Mouse (Mus musculus) layer of hippocampus, adult 9-10 months (tissue): ENCODE data around the gene Txndc2.
"Not testable (repeated sequence)": the region's sequence is repeated elsewhere in the genome, so short reads cannot be mapped to it uniquely, and the experiment has no call there.

Source experiments
- DNase-seq: peaks from one replicate; pipeline ENCODE4 v3.0.0; 2022; ENCODE audit warnings: low spot score

Txndc2 gene

DNA sequence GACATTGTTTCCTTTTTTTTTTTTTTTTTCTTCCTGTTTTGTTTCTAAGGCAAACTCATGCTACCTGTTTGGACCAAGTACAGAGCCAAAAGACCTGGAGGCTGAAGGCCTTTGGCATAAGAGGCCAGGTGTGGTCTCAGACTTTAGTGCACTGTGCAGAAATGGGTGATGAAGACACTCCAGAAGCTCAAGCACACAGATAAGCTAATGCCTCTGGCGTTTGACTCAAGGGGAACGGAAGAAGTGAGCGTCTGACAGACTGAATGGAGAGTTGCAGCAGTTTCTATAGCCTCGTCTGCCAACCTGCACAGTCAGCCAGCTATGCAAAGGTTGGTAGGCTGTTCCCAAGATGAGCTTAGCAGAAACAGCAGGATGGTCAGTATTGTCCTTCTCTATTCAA, 13.6 kb upstream of the Txndc2 start:
- no peak for DNase-seq

- no peak for DNase-seq
Observed at GRCm38 (mm10) chr17:65650598-65650997, 8.6 kb upstream of the Txndc2 start.

DNA sequence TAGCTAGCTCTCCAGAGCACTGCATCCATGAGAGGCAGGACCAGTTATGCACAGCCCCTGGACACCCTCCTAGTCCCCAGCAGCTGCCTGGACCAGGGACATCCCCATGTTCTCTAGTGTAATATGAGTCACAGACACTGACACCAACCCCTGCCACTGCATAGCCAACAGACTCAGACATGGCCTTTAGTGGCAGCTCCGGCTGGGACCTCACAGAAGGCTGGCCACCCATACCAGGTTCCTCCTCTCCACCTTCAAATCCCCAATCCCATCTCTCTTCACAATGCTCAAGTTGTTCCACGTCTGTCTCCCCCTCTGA, 7.2 kb upstream of the Txndc2 start:
- no peak for DNase-seq

DNA sequence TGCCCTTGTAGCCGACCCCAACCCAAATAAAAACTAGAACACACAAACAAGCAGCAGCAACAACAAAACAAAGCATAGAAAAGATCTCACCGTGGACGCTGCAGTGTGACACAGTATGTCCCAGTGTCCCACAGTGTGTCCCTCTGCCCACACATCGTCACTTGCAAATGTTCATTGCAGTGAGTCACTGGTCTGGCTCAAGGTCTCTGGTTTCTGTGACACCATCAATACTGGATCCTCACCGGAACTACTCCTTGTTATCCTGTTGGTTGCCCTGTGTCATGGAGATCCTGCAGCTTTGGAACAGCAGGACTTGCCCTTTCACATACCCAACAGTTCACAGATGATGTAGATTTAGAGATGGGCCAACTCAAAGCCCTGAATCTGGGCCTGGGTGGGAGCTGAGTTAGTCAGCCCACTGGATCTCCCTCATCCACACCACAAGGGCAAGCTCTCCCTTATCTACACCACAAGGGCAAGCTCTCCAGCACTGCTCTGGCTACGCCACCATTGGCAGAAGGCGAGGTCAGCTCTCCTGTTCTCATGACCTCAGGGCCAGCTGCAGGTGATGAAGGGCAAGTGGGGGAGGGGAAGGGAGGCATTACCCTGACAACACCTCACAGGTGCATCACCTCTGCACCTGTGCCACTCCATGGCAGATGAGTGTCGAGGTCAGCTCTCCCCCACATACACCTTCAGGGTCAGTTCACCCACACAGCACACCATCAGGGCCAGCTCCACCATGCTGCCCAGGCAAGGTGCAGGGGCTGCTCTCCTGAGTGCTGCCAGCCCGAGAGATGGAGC, 6.6 kb upstream of the Txndc2 start:
- no peak for DNase-seq

DNA sequence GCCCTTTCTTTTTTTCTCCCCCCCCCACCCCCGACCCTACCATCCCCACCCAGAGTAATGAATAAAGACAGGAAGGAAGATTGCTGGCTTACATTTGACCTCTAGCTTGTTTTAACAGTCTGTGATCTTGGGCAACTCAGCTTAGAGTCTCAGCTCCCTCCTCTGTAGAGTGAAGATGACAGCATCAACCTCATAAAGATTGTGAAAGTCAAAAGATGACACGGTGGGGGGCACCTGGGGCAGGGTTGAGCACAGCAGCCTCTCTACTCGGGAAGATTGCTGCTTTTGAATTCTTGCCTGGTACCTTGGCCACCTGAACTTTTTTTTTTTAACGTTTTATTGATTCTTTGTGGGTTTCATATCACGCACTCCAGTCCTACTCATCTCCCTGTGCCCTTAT, 6.0 kb upstream of the Txndc2 start:
- DNase-seq, result no peak

- no peak for DNase-seq
Observed at GRCm38 (mm10) chr17:65647226-65647625, 5.3 kb upstream of the Txndc2 start.

DNA sequence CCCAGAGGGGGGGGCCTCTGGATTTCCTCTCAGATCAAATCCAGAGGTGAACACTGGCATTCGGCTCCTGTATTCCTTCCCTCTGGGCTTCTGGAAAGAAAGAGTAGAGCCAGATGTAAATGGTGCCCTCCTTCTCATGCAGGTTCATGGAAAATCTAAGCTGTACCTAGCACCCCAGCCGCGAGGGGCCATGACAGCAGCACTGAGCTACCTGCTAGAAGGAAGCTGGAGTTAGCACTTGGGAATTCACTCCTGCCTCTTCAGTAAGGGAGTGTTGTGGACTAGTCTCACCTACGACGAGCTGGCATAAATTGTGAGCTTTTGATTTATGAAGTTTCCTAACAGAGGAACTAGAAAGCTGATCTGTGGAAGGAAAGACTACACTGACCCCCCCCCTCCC, 1.6 kb upstream of the Txndc2 start:
- no peak for DNase-seq

DNA sequence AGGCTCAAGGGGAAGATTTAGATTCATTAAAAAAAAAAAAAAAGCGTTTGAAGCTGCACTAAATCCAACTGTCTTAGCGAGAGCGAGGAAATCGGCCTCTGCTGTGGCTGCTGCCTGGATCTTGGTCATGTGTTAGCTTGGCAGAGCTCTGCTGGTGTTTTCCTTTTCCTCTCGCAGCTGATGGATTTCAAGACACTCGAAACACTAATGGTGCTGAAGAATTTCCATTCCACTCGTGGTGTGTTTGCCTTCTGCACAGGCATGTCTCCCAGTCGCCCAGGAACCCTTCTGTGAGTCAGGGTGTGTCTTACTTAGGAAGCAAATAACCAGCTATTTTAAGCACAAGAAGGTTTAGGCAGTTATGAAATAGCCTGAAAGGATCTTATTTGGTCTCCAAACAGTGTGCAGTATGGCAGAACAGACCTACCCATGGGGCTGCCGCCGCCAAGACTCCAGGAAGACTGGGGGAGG, 1.1 kb upstream of the Txndc2 start:
- DNase-seq, result peak; percentile 35

GRCm38 (mm10) chr17:65642578-65642991, 617 bp upstream of the Txndc2 start:
- DNase-seq, result no peak

- DNase-seq, result no peak
Observed at GRCm38 (mm10) chr17:65639144-65639543, 2.8 kb downstream of the Txndc2 start.

DNA sequence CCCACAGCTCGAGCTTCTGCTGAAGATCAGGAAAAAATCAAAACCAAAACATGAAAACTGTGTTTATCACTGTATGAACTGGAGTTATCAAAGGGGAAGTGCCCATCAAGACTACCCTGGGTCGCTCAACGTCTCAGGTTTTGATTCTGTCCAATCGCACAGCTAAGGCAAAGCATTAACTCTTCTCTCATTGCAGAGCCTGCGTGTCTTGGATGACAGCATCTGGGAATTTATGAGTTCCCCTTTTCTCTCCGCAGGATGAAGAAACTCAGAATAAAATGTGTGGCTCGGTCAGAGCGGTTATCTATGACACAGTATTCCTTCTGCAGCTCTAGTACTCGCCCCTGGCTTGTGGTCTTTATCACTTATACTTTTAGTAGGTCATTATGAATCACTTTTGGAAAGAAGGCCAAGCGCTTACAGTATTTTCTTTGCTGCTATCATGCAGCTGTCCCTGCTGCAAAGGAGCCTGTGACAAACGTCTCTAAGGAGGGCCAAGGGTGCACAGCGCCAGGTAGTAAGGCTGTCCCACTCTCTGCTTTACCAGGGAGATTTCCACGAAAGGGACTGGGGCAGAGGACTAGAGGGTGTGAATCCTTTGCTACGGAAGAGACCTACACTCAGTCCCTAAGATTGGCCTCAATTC, 6.1 kb downstream of the Txndc2 start:
- no peak for DNase-seq

- no peak for DNase-seq
Observed at GRCm38 (mm10) chr17:65629943-65630342, 12.0 kb downstream of the Txndc2 start.

- DNase-seq, result not testable (repeated sequence)
Observed at GRCm38 (mm10) chr17:65628823-65629532, 13.0 kb downstream of the Txndc2 start.

DNA sequence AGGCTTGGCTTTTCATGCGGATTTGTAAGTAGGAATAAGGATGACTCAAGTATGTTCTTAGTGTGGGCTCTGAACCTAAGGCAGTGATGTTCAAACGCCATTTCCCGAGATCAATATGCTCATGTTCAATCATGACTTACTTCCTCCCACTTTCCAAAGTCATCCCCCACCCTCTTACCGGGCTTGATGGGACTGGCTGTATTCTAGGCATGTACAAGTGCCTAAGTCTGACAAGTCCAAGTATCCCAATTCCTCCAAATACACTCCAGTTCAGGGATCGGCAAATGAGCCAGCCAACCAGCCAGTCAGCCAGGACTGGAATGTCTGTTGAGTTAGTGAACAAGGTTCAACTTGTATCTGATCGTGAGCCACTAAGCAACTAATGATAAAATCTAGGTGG, 15.7 kb downstream of the Txndc2 start:
- no peak for DNase-seq

DNA sequence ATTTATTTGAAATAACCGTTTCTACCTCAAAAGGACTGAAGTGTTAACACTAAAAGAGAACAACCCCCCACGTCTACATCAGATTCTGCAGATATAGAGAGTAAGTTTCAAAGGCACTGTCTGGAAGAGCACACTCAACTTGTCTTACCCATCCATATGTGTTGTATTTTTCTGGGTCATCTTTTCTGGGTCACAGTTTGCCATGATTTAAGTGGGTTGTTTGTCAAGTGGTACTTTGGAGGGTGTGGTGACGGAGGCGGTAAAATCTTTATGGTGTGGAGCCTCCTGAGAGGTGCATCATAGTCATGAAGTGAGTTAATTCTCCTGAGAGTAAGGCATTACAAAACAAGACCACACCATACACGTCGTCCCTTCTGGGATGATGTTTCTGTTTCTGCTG, 16.4 kb downstream of the Txndc2 start:
- no peak for DNase-seq

GRCm38 (mm10) chr17:65623130-65623529, 18.8 kb downstream of the Txndc2 start:
- no peak for DNase-seq

GRCm38 (mm10) chr17:65618431-65618830, 23.5 kb downstream of the Txndc2 start:
- DNase-seq, result no peak

GRCm38 (mm10) chr17:65615678-65616077, 26.3 kb downstream of the Txndc2 start:
- DNase-seq, result no peak

- DNase-seq, result no peak
Observed at GRCm38 (mm10) chr17:65614431-65614830, 27.5 kb downstream of the Txndc2 start.

DNA sequence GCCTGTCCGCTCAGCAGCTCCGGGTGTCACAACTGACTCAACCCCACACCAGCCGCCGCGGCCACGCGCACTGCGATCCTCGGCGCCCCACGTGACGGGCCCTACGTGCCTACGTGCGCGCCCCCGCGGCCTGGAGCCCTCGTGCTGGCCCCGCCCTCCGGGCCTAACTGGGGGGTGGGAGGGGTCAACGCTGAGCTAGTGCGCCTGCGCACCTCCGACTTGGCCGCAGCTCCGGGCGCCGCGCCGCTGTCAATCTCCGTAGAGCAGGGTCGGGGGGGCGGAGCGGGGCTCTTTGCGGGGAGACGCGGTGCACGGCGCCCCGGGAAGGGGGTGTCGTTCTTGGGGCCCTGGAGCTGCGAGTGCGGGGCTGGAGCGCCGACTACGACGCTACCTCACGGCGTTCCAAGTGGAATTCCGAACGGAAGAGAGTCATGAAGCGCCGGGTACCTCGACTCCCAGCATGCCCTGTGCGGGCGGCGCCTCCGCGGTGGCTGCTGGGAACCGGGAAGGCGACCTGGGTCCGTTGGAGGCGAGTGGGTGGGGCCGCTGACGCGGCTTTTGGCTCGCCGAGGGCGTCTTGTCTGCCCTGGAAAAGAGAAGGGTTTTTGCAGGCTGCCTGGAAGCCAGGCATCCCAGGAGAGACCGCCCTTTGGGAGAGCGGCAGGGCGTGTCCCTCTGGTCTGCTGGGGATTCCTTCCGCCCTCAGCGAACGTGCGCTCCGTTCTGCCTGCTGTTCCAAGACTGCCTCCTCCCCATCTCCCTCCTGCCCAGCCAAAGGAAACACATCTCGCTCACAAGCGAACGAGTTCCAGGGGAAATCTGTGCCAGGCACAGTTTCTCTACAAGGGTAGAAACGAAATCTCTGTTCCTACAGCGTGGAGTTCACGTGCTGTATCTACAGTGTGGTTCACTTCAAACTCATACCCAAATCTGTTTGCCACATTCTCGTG, 28.2 kb downstream of the Txndc2 start, which contains the start of gene Vapa:
Gene Vapa (minus strand): TSS at position 93 of the 950 bp plus-strand sequence.
- DNase-seq, result peak; percentile 85

- no peak for DNase-seq
Observed at GRCm38 (mm10) chr17:65613142-65613462, 28.9 kb downstream of the Txndc2 start.
